Mouse (Mus musculus): ENCODE results near the gene Bach1. TPM values are rescaled to one million over a fixed set of nuclear protein-coding genes. Genes with fewer than 3 reads are reported as not detected.
"Not testable (repeated sequence)": the region's sequence is repeated elsewhere in the genome, so short reads cannot be mapped to it uniquely, and the experiment has no call there.

Bach1 gene
- polyA plus RNA-seq, 1 experiment from 2014 or later, result 19.2 TPM

- not testable (repeated sequence) for H3K4me1 ChIP-seq (ENCODE audit: control insufficient read depth, insufficient read depth, low read length); H3K4me3 ChIP-seq (ENCODE audit: low read depth, low read length); H3K27me3 ChIP-seq (ENCODE audit: control insufficient read depth, insufficient read depth, low read length); H3K4me2 ChIP-seq; H3K36me3 ChIP-seq (ENCODE audit: control insufficient read depth, insufficient read depth, low read length); H3K27ac ChIP-seq (ENCODE audit: low read depth, low read length); ATAC-seq (ENCODE audit: low FRiP score); H3K9ac ChIP-seq (ENCODE audit: low read length); DNase-seq (ENCODE audit: low spot score, missing footprints); H3K9me3 ChIP-seq (ENCODE audit: control insufficient read depth, low read length)
- WGBS, result 86% methylated on average over 7 of the region's 7 CpGs
Measured at GRCm38 (mm10) chr16:87688823-87689222, 9.9 kb upstream of the Bach1 start.

GRCm38 (mm10) chr16:87689225-87689624 is 9.5 kb upstream of the Bach1 start:
- Histone ChIP-seq H3K36me3 (ENCODE audit: control insufficient read depth, insufficient read depth, low read length) (no peaks in the 10 kb centered on the region), H3K27me3 (ENCODE audit: control insufficient read depth, insufficient read depth, low read length) (no peaks in the 10 kb centered on the region), H3K4me2 (no peak overlapping the region), H3K9ac (ENCODE audit: low read length) (no peak overlapping the region), H3K4me3 (ENCODE audit: low read depth, low read length) (no peak overlapping the region), H3K27ac (ENCODE audit: low read depth, low read length) (no peak overlapping the region), H3K9me3 (ENCODE audit: control insufficient read depth, low read length) (no peaks in the 10 kb centered on the region), H3K4me1 (ENCODE audit: control insufficient read depth, insufficient read depth, low read length) (no peaks in the 10 kb centered on the region)
- ATAC-seq (ENCODE audit: low FRiP score) (no peak), DNase-seq (ENCODE audit: low spot score, missing footprints) (no peak)
- WGBS, result 88% methylated on average over 8 of the region's 8 CpGs

- no peaks in the 10 kb centered on the region for H3K27me3 ChIP-seq (ENCODE audit: control insufficient read depth, insufficient read depth, low read length)
- no peaks in the 10 kb centered on the region for H3K9me3 ChIP-seq (ENCODE audit: control insufficient read depth, low read length)
- DNase-seq (ENCODE audit: low spot score, missing footprints) (no peak), ATAC-seq (ENCODE audit: low FRiP score) (no peak)
- no peak overlapping the region for H3K4me2 ChIP-seq
- 96% methylated on average over 4 of the region's 4 CpGs for WGBS
- no peaks in the 10 kb centered on the region for H3K4me1 ChIP-seq (ENCODE audit: control insufficient read depth, insufficient read depth, low read length)
- no peaks in the 10 kb centered on the region for H3K36me3 ChIP-seq (ENCODE audit: control insufficient read depth, insufficient read depth, low read length)
- H3K4me3 ChIP-seq (ENCODE audit: low read depth, low read length), result no peak overlapping the region
- H3K27ac ChIP-seq (ENCODE audit: low read depth, low read length), result no peak overlapping the region
- H3K9ac ChIP-seq (ENCODE audit: low read length), result no peak overlapping the region
Measured at GRCm38 (mm10) chr16:87690506-87690905, 8.2 kb upstream of the Bach1 start.

GRCm38 (mm10) chr16:87691102-87691501 is 7.6 kb upstream of the Bach1 start:
- Histone ChIP-seq H3K4me2 (no peak overlapping the region), H3K27ac (ENCODE audit: low read depth, low read length) (no peak overlapping the region), H3K27me3 (ENCODE audit: control insufficient read depth, insufficient read depth, low read length) (no peaks in the 10 kb centered on the region), H3K4me3 (ENCODE audit: low read depth, low read length) (no peak overlapping the region), H3K9me3 (ENCODE audit: control insufficient read depth, low read length) (no peaks in the 10 kb centered on the region), H3K4me1 (ENCODE audit: control insufficient read depth, insufficient read depth, low read length) (no peaks in the 10 kb centered on the region), H3K36me3 (ENCODE audit: control insufficient read depth, insufficient read depth, low read length) (no peaks in the 10 kb centered on the region), H3K9ac (ENCODE audit: low read length) (no peak overlapping the region)
- WGBS, result 95% methylated on average over 4 of the region's 4 CpGs
- DNase-seq (ENCODE audit: low spot score, missing footprints), result no peak
- no peak for ATAC-seq (ENCODE audit: low FRiP score)

- no peaks in the 10 kb centered on the region for H3K9me3 ChIP-seq (ENCODE audit: control insufficient read depth, low read length)
- ATAC-seq (ENCODE audit: low FRiP score) (no peak), DNase-seq (ENCODE audit: low spot score, missing footprints) (no peak)
- no peaks in the 10 kb centered on the region for H3K36me3 ChIP-seq (ENCODE audit: control insufficient read depth, insufficient read depth, low read length)
- WGBS, result 82% methylated on average over 2 of the region's 2 CpGs
- H3K27me3 ChIP-seq (ENCODE audit: control insufficient read depth, insufficient read depth, low read length), result no peaks in the 10 kb centered on the region
- no peak overlapping the region for H3K9ac ChIP-seq (ENCODE audit: low read length)
- no peak overlapping the region for H3K4me2 ChIP-seq
- H3K27ac ChIP-seq (ENCODE audit: low read depth, low read length), result no peak overlapping the region
- H3K4me1 ChIP-seq (ENCODE audit: control insufficient read depth, insufficient read depth, low read length), result no peaks in the 10 kb centered on the region
- no peak overlapping the region for H3K4me3 ChIP-seq (ENCODE audit: low read depth, low read length)
Measured at GRCm38 (mm10) chr16:87692591-87692990, 6.2 kb upstream of the Bach1 start.

GRCm38 (mm10) chr16:87697707-87698365 is 909 bp upstream of the Bach1 start:
- H3K27ac ChIP-seq (ENCODE audit: low read depth, low read length), result no peak overlapping the region
- H3K4me3 ChIP-seq (ENCODE audit: low read depth, low read length), result peak overlapping the region; percentile 85
- DNase-seq (ENCODE audit: low spot score, missing footprints) (peak; percentile 87), ATAC-seq (ENCODE audit: low FRiP score) (no peak; the same call in 1 of the 2 replicates)
- H3K27me3 ChIP-seq (ENCODE audit: control insufficient read depth, insufficient read depth, low read length), result no peaks in the 10 kb centered on the region
- peak overlapping the region; percentile 45 for H3K4me2 ChIP-seq
- peaks cover 9% of the 10 kb centered on the region for H3K4me1 ChIP-seq (ENCODE audit: control insufficient read depth, insufficient read depth, low read length)
- WGBS, result 46% methylated on average over 16 of the region's 16 CpGs
- H3K9me3 ChIP-seq (ENCODE audit: control insufficient read depth, low read length), result no peaks in the 10 kb centered on the region
- no peak overlapping the region for H3K9ac ChIP-seq (ENCODE audit: low read length)
- no peaks in the 10 kb centered on the region for H3K36me3 ChIP-seq (ENCODE audit: control insufficient read depth, insufficient read depth, low read length)

GRCm38 (mm10) chr16:87699306-87699692 is 554 bp downstream of the Bach1 start:
- H3K9ac ChIP-seq (ENCODE audit: low read length), result peak overlapping the region; percentile 95
- WGBS, result under 1% methylated on average over 20 of the region's 20 CpGs

GRCm38 (mm10) chr16:87699693-87700394 is 1.1 kb downstream of the Bach1 start:
- DNase-seq (ENCODE audit: low spot score, missing footprints) (peak; percentile 95), ATAC-seq (ENCODE audit: low FRiP score) (peak; percentile 7)
- WGBS, result under 1% methylated on average over 20 of the region's 20 CpGs
- Histone ChIP-seq H3K27ac (ENCODE audit: low read depth, low read length) (peak overlapping the region; percentile 88), H3K4me1 (ENCODE audit: control insufficient read depth, insufficient read depth, low read length) (peaks cover 9% of the 10 kb centered on the region), H3K36me3 (ENCODE audit: control insufficient read depth, insufficient read depth, low read length) (no peaks in the 10 kb centered on the region), H3K4me3 (ENCODE audit: low read depth, low read length) (peak overlapping the region; percentile 85), H3K4me2 (peak overlapping the region; percentile 76), H3K27me3 (ENCODE audit: control insufficient read depth, insufficient read depth, low read length) (no peaks in the 10 kb centered on the region), H3K9me3 (ENCODE audit: control insufficient read depth, low read length) (no peaks in the 10 kb centered on the region), H3K9ac (ENCODE audit: low read length) (peak overlapping the region; percentile 95)

More at GRCm38 (mm10) chr16:87699306-87699692, 554 bp downstream of the Bach1 start:
- H3K9me3 ChIP-seq (ENCODE audit: control insufficient read depth, low read length), result no peaks in the 10 kb centered on the region
- ATAC-seq (ENCODE audit: low FRiP score) (peak; percentile 2), DNase-seq (ENCODE audit: low spot score, missing footprints) (peak; percentile 97)
- H3K4me2 ChIP-seq, result peak overlapping the region; percentile 76
- no peaks in the 10 kb centered on the region for H3K36me3 ChIP-seq (ENCODE audit: control insufficient read depth, insufficient read depth, low read length)
- peak overlapping the region; percentile 85 for H3K4me3 ChIP-seq (ENCODE audit: low read depth, low read length)
- H3K4me1 ChIP-seq (ENCODE audit: control insufficient read depth, insufficient read depth, low read length), result peaks cover 9% of the 10 kb centered on the region
- no peaks in the 10 kb centered on the region for H3K27me3 ChIP-seq (ENCODE audit: control insufficient read depth, insufficient read depth, low read length)
- peak overlapping the region; percentile 88 for H3K27ac ChIP-seq (ENCODE audit: low read depth, low read length)

GRCm38 (mm10) chr16:87700395-87700765 is 1.6 kb downstream of the Bach1 start:
- no peak for DNase-seq (ENCODE audit: low spot score, missing footprints)

More at GRCm38 (mm10) chr16:87700395-87700765, 1.6 kb downstream of the Bach1 start:
- Histone ChIP-seq H3K27me3 (ENCODE audit: control insufficient read depth, insufficient read depth, low read length) (no peaks in the 10 kb centered on the region), H3K36me3 (ENCODE audit: control insufficient read depth, insufficient read depth, low read length) (no peaks in the 10 kb centered on the region), H3K9me3 (ENCODE audit: control insufficient read depth, low read length) (no peaks in the 10 kb centered on the region), H3K4me2 (peak overlapping the region; percentile 76), H3K9ac (ENCODE audit: low read length) (peak overlapping the region; percentile 95), H3K27ac (ENCODE audit: low read depth, low read length) (0 out of 2 replicates have a peak overlapping the region, but pooled peaks have one; percentile 88), H3K4me3 (ENCODE audit: low read depth, low read length) (peak overlapping the region; percentile 85), H3K4me1 (ENCODE audit: control insufficient read depth, insufficient read depth, low read length) (peaks cover 9% of the 10 kb centered on the region)
- 26% methylated on average over 3 of the region's 3 CpGs for WGBS
- no peak for ATAC-seq (ENCODE audit: low FRiP score)
